Mouse (Mus musculus): ENCODE measurements around the gene Lrrc29. TPM values are rescaled to one million over a fixed set of nuclear protein-coding genes. Genes with fewer than 3 reads are reported as not detected.
A peak's percentile ranks its signal among the peaks of the same experiment; 100 is the strongest.

Gene Lrrc29
- total and polyA plus RNA-seq, 2 experiments from 2014 or later = 4.1 to 5.2 TPM

DNA sequence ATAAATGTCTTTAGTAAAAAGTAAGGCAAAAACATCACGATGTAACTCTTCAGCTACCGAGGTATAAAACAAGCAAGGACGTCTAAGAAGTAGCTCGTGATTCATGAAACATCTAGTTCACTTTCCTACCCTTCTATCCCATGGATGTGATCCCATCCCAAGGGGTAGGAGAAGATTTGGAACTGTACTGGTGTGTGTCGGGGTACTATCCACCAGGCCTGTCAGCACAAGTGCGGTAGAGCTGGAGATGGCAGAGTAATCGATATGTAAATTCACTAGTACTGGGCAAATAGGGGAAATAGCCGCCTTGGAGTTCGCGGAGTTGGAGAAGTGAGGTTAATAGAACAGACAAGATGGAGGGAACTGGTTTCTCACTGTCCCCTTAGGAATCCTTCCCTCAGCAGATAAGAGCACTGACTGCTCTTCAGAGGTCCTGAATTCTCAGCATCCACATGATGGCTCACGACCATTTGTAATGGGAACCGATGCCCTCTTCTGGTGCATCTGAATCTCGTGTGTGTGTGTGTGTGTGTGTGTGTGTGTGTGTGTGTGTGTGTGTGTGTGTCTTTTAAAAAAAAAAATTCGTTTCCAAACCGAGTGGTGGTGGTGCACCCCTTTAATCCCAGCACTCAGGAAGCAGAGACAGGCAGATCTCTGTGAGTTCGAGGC is 62.7 kb downstream of the Lrrc29 start:
- Histone ChIP-seq H3K9ac (replicated peaks; ENCODE audit: low read length) (no peak overlapping the region), H3K36me3 (ENCODE audit: insufficient read depth, low read length) (no peaks in the 10 kb centered on the region), H3K4me3 (ENCODE audit: low read length) (no peak overlapping the region), H3K4me1 (ENCODE audit: insufficient read depth, low read length) (peaks cover 10% of the 10 kb centered on the region), H3K4me2 (ENCODE audit: low read depth, low read length) (no peak overlapping the region), H3K27ac (no peak overlapping the region), H3K27me3 (ENCODE audit: insufficient read depth, low read length) (peaks cover 14% of the 10 kb centered on the region), H3K9me3 (ENCODE audit: low read length) (no peaks in the 10 kb centered on the region)
- no peak for ATAC-seq
- DNase-seq (ENCODE audit: low spot score) = no peak
- no peak; the same call in 1 of the 2 replicates for TF ChIP-seq CTCF (IDR thresholded peaks at IDR 0.05; ENCODE audit: low read depth)
- 43% methylated on average over 16 of the region's 16 CpGs for WGBS

MicroRNAs within 50 kb of the gene (microRNA counts, 519-probe panel; counts per million panel counts)
- 3,410 counts per million, percentile 57 among the panel's probes with 10 or more counts for microRNA mmu-miR-328

Small RNA genes lying within 50 kb of the gene (microRNA-seq; reads per million reads assigned to microRNA genes)
- gene Gm27320 = 0 reads per million in 2 experiments
- gene Mir328 = 512 to 883 reads per million in 2 experiments

Other genes starting within 250 kb of the Lrrc29 start
- gene Ces3b, start 242.5 kb downstream of the Lrrc29 start, total RNA-seq (2014; rRNA removed) = not detected in 2 replicates
- gene Ces3b, start 242.5 kb downstream of the Lrrc29 start, polyA plus RNA-seq (2015; fragmentation: Nextera tagmentation; extraction: Ambion mirVana) = not detected in 2 replicates
- gene Ces4a, start 194.5 kb downstream of the Lrrc29 start, total RNA-seq (2014; rRNA removed) = 0.10 TPM in 1 of 2 replicates, not detected in the other
- 0.16 TPM in 1 of 2 replicates, not detected in the other for gene Ces4a, start 194.5 kb downstream of the Lrrc29 start, polyA plus RNA-seq (2015; fragmentation: Nextera tagmentation; extraction: Ambion mirVana)
- 45.1 and 54.3 TPM in 2 replicates for gene Cbfb, start 155.6 kb downstream of the Lrrc29 start, total RNA-seq (2014; rRNA removed)
- 27.8 and 30.5 TPM in 2 replicates for gene Cbfb, start 155.6 kb downstream of the Lrrc29 start, polyA plus RNA-seq (2015; fragmentation: Nextera tagmentation; extraction: Ambion mirVana)
- gene D230025D16Rik, start 101.1 kb downstream of the Lrrc29 start, total RNA-seq (2014; rRNA removed) = 32.2 and 39.5 TPM in 2 replicates
- gene D230025D16Rik, start 101.1 kb downstream of the Lrrc29 start, polyA plus RNA-seq (2015; fragmentation: Nextera tagmentation; extraction: Ambion mirVana) = 22.1 and 23.5 TPM in 2 replicates
- 17.4 and 18.8 TPM in 2 replicates for gene B3gnt9, start 71.1 kb downstream of the Lrrc29 start, total RNA-seq (2014; rRNA removed)
- 10.4 and 10.7 TPM in 2 replicates for gene B3gnt9, start 71.1 kb downstream of the Lrrc29 start, polyA plus RNA-seq (2015; fragmentation: Nextera tagmentation; extraction: Ambion mirVana)
- gene Tradd, start 61.7 kb downstream of the Lrrc29 start, total RNA-seq (2014; rRNA removed) = 11.5 and 15.6 TPM in 2 replicates
- gene Tradd, start 61.7 kb downstream of the Lrrc29 start, polyA plus RNA-seq (2015; fragmentation: Nextera tagmentation; extraction: Ambion mirVana) = 14.6 and 14.9 TPM in 2 replicates
- 0.50 and 3.1 TPM in 2 replicates for gene Fbxl8, start 61.6 kb downstream of the Lrrc29 start, total RNA-seq (2014; rRNA removed)
- 1.2 and 1.3 TPM in 2 replicates for gene Fbxl8, start 61.6 kb downstream of the Lrrc29 start, polyA plus RNA-seq (2015; fragmentation: Nextera tagmentation; extraction: Ambion mirVana)
- gene Hsf4, start 56.5 kb downstream of the Lrrc29 start, total RNA-seq (2014; rRNA removed) = 0.63 TPM in 1 of 2 replicates, not detected in the other
- 1.4 and 1.5 TPM in 2 replicates for gene Hsf4, start 56.5 kb downstream of the Lrrc29 start, polyA plus RNA-seq (2015; fragmentation: Nextera tagmentation; extraction: Ambion mirVana)
- gene Nol3, start 50.1 kb downstream of the Lrrc29 start, total RNA-seq (2014; rRNA removed) = 2.1 and 2.6 TPM in 2 replicates
- gene Nol3, start 50.1 kb downstream of the Lrrc29 start, polyA plus RNA-seq (2015; fragmentation: Nextera tagmentation; extraction: Ambion mirVana) = 6.6 and 6.9 TPM in 2 replicates
- 52.3 and 63.4 TPM in 2 replicates for gene 4931428F04Rik, start 36.4 kb downstream of the Lrrc29 start, total RNA-seq (2014; rRNA removed)
- gene 4931428F04Rik, start 36.4 kb downstream of the Lrrc29 start, polyA plus RNA-seq (2015; fragmentation: Nextera tagmentation; extraction: Ambion mirVana) = 67.3 and 82.8 TPM in 2 replicates
- 2.4 and 8.2 TPM in 2 replicates for gene Exoc3l, start 30.2 kb downstream of the Lrrc29 start, total RNA-seq (2014; rRNA removed)
- 5.9 and 8.0 TPM in 2 replicates for gene Exoc3l, start 30.2 kb downstream of the Lrrc29 start, polyA plus RNA-seq (2015; fragmentation: Nextera tagmentation; extraction: Ambion mirVana)
- 39.2 and 44.8 TPM in 2 replicates for gene E2f4, start 28.6 kb downstream of the Lrrc29 start, total RNA-seq (2014; rRNA removed)
- 25.6 and 28.3 TPM in 2 replicates for gene E2f4, start 28.6 kb downstream of the Lrrc29 start, polyA plus RNA-seq (2015; fragmentation: Nextera tagmentation; extraction: Ambion mirVana)
- gene Elmo3, start 20.7 kb downstream of the Lrrc29 start, total RNA-seq (2014; rRNA removed) = 1.2 and 1.5 TPM in 2 replicates
- 1.6 and 1.7 TPM in 2 replicates for gene Elmo3, start 20.7 kb downstream of the Lrrc29 start, polyA plus RNA-seq (2015; fragmentation: Nextera tagmentation; extraction: Ambion mirVana)
- gene Tmem208, start 76 bp upstream of the Lrrc29 start, total RNA-seq (2014; rRNA removed) = 72.1 and 101 TPM in 2 replicates
- gene Tmem208, start 76 bp upstream of the Lrrc29 start, polyA plus RNA-seq (2015; fragmentation: Nextera tagmentation; extraction: Ambion mirVana) = 138 and 143 TPM in 2 replicates
- 3.1 and 3.2 TPM in 2 replicates for gene Fhod1, start 21.7 kb upstream of the Lrrc29 start, total RNA-seq (2014; rRNA removed)
- 0.45 and 1.1 TPM in 2 replicates for gene Fhod1, start 21.7 kb upstream of the Lrrc29 start, polyA plus RNA-seq (2015; fragmentation: Nextera tagmentation; extraction: Ambion mirVana)
- 24.2 and 28.6 TPM in 2 replicates for gene Slc9a5, start 22.6 kb upstream of the Lrrc29 start, total RNA-seq (2014; rRNA removed)
- gene Slc9a5, start 22.6 kb upstream of the Lrrc29 start, polyA plus RNA-seq (2015; fragmentation: Nextera tagmentation; extraction: Ambion mirVana) = 10.3 and 10.6 TPM in 2 replicates
- 6.3 and 7.3 TPM in 2 replicates for gene Plekhg4, start 47.0 kb upstream of the Lrrc29 start, total RNA-seq (2014; rRNA removed)
- 1.3 and 1.6 TPM in 2 replicates for gene Plekhg4, start 47.0 kb upstream of the Lrrc29 start, polyA plus RNA-seq (2015; fragmentation: Nextera tagmentation; extraction: Ambion mirVana)
- gene Kctd19, start 87.2 kb upstream of the Lrrc29 start, total RNA-seq (2014; rRNA removed) = 0.11 and 0.16 TPM in 2 replicates
- 0.09 and 0.15 TPM in 2 replicates for gene Kctd19, start 87.2 kb upstream of the Lrrc29 start, polyA plus RNA-seq (2015; fragmentation: Nextera tagmentation; extraction: Ambion mirVana)
- gene Lrrc36, start 87.3 kb upstream of the Lrrc29 start, total RNA-seq (2014; rRNA removed) = 0.68 and 1.7 TPM in 2 replicates
- 0.50 and 0.66 TPM in 2 replicates for gene Lrrc36, start 87.3 kb upstream of the Lrrc29 start, polyA plus RNA-seq (2015; fragmentation: Nextera tagmentation; extraction: Ambion mirVana)
- gene Tppp3, start 145.2 kb upstream of the Lrrc29 start, total RNA-seq (2014; rRNA removed) = 106 and 108 TPM in 2 replicates
- 197 and 201 TPM in 2 replicates for gene Tppp3, start 145.2 kb upstream of the Lrrc29 start, polyA plus RNA-seq (2015; fragmentation: Nextera tagmentation; extraction: Ambion mirVana)
- gene Zdhhc1, start 170.6 kb upstream of the Lrrc29 start, total RNA-seq (2014; rRNA removed) = 49.3 and 54.2 TPM in 2 replicates
- gene Zdhhc1, start 170.6 kb upstream of the Lrrc29 start, polyA plus RNA-seq (2015; fragmentation: Nextera tagmentation; extraction: Ambion mirVana) = 31.3 and 34.7 TPM in 2 replicates
- 6.1 and 9.9 TPM in 2 replicates for gene Hsd11b2, start 192.5 kb upstream of the Lrrc29 start, total RNA-seq (2014; rRNA removed)
- gene Hsd11b2, start 192.5 kb upstream of the Lrrc29 start, polyA plus RNA-seq (2015; fragmentation: Nextera tagmentation; extraction: Ambion mirVana) = 6.3 and 7.4 TPM in 2 replicates
- 231 and 249 TPM in 2 replicates for gene Atp6v0d1, start 239.8 kb upstream of the Lrrc29 start, total RNA-seq (2014; rRNA removed)
- gene Atp6v0d1, start 239.8 kb upstream of the Lrrc29 start, polyA plus RNA-seq (2015; fragmentation: Nextera tagmentation; extraction: Ambion mirVana) = 271 and 289 TPM in 2 replicates

Measured in hindbrain, postnatal 0 days (tissue).